Mouse (Mus musculus) gastrocnemius, postnatal 10 days (tissue): Measurements from ENCODE around the gene Gm8108. TPM values are rescaled to one million over a fixed set of nuclear protein-coding genes. Genes with fewer than 3 reads are reported as not detected.
"Not testable (repeated sequence)": the region's sequence is repeated elsewhere in the genome, so short reads cannot be mapped to it uniquely, and the experiment has no call there.

Source experiments
- DNase-seq: peaks from one replicate; pipeline ENCODE4 v3.0.0; 2021; ENCODE audit warnings: mixed read lengths
- long read RNA-seq, 2 experiments: library from polyadenylated mRNA; stranded (forward); transcript quantifications; one replicate each; pipeline ENCODE4 v2.0.0; 2021
- total RNA-seq, 2 experiments: library from RNA; stranded (reverse); gene quantifications; 2 replicates each; pipeline ENCODE4 v1.2.3; 2021

Gm8108 gene
- total RNA-seq: 1 to 10 TPM in 1 of 2 experiments, under 1 TPM in 1; 0.40 to 2.0 TPM
- long read RNA-seq, experiment 1, partial matches to known transcripts: 0 of 5 reads
- long read RNA-seq, experiment 1, other reads (novel, unspliced or antisense): 5 of 5 reads
- long read RNA-seq, experiment 2, partial matches to known transcripts: 0 of 3 reads
- long read RNA-seq, experiment 2, other reads (novel, unspliced or antisense): 3 of 3 reads

DNA sequence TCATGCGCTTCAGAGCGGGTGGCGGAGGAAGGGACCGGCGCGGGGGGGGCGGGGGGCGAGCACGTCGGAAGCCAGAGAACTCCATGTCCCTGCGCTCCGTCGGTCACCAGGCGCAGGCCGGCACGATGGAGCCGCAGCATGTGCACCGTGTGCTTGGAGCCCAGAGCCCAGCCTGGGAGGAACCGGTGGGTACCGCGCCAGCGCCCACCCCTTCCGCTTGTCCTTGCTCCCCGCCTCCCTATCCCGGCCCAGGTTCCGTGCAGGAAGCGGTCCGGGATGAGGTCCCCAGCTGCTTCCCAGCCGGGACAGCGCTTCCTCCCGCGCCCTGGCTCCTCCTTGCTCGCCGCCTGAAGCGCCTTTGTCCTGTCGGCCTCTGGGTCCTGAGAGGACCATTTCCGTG is at the start of gene Gm8108:
Gm8108 (plus strand) TSS at position 101 of the 400 bp plus-strand sequence.
- peak; percentile 5 for DNase-seq

DNA sequence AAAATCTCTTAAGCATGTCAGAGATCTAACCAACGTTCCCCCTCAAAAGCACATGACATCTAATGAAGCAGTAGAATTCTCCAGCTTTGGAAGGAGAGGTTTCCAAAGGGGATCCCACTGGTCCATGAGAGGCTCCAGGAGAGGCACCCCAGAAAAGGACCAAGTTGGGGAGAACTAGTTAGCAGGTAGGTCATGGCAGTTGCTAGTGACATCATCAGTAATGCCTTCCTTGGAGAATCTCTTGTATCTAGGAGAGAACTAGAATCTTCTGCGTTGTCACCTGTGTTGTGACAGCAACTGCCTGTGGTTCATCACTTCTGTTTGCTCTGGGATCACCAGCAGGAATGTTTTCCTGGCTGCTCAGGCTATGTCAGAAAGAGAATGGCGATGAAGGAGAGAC is 26.5 kb upstream of the Gm8108 start, which contains the start of gene Gm3115:
Gm3115 (plus strand) TSS at position 301 of the 400 bp plus-strand sequence.
- DNase-seq: not testable (repeated sequence)

DNA sequence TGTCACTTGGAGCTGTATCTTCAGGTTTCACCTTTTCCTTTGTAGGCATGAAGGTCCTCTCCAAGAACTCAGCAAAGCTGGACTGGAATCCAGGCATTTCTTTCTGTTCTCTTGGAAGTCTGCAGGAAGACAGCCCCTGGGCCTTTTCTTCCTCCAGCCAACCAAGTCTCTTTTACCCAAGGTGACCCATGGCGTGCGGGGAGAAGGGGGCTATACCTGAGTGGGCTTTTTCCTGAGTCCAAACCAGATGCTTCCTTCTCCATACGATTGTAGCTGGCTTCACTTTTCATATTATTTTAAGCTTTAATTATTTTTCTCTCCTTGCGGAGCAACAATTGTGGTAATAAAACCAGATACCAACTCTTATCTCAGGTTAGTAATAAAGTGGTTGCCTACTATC is 31.3 kb downstream of the Gm8108 start:
- DNase-seq: peak; percentile 2

DNA sequence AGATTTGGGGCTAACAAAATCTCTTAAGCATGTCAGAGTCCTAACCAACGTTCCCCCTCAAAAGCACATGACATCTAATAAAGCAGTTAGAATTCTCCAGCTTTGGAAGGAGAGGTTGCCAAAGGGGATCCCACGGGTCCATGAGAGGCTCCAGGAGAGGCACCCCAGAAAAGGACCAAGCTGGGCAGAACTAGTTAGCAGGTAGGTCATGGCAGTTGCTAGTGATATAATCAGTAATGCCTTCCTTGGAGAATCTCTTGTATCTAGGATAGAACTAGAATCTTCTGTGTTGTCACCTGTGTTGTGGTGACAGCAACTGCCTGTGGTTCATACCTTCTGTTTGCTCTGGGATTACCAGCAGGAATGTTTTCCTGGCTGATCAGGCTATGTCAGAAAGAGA is 54.4 kb downstream of the Gm8108 start, which contains the start of gene Gm3127:
Gm3127 (plus strand) TSS at position 301 of the 400 bp plus-strand sequence.
- DNase-seq: not testable (repeated sequence)

DNA sequence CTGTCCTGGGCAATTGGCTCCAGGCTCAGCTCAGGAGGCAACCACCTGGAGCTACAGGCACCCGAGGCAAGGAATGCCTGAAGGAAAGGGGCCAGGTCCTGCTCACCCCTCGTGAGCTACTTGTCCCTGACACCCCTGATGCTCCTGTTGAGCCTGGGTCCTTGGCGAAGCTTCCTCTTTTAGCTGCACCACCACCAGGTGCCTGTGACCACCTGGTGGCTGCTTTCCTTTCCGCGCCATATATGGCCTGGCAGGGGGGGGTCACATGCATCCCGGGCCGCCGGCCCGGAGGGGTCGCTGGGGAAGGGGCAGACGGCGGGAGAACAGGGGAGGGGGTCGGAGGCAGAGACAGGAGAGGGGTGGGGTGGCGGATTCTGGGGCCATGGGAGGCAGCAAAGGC is 71.7 kb downstream of the Gm8108 start:
- DNase-seq: not testable (repeated sequence)

Other genes starting within 250 kb of the Gm8108 start
- gene Gm2916, start 226.4 kb upstream of the Gm8108 start, total RNA-seq: not detected
- not detected for gene Gm3029, start 178.8 kb upstream of the Gm8108 start, total RNA-seq
- gene Gm3095, start 147.0 kb upstream of the Gm8108 start, total RNA-seq: under 1 TPM in 1 of 2 experiments, not detected in 1; 0.31 TPM
- not detected for gene Gm3099, start 112.1 kb upstream of the Gm8108 start, total RNA-seq
- gene Gm5796, start 86.6 kb upstream of the Gm8108 start, total RNA-seq: 1 to 10 TPM; 2.0 TPM
- under 1 TPM; 0.31 to 0.50 TPM for gene Gm3115, start 26.4 kb upstream of the Gm8108 start, total RNA-seq
- not detected for gene Gm3127, start 54.5 kb downstream of the Gm8108 start, total RNA-seq
- not detected for gene Gm2974, start 72.0 kb downstream of the Gm8108 start, total RNA-seq
- not detected for gene Gm3138, start 139.1 kb downstream of the Gm8108 start, total RNA-seq
- not detected for gene Gm3149, start 206.8 kb downstream of the Gm8108 start, total RNA-seq
- under 1 TPM; 0.19 to 0.79 TPM for gene 2610042L04Rik, start 224.2 kb downstream of the Gm8108 start, total RNA-seq